Mouse (Mus musculus) inflammation-experienced regulatory T-cells, adult 6 months (primary cell): Measurements from ENCODE around the gene Slc24a4. TPM values are rescaled to one million over a fixed set of nuclear protein-coding genes. Genes with fewer than 3 reads are reported as not detected.
"Not testable (repeated sequence)": the region's sequence is repeated elsewhere in the genome, so short reads cannot be mapped to it uniquely, and the experiment has no call there.

Experiments used
- ATAC-seq: one replicate; pipeline ENCODE4 v1.8.0; 2017
- polyA plus RNA-seq, 3 experiments: library from polyadenylated mRNA; unstranded; fragments of 100-300 nt; shearing (Covaris generic); gene quantifications; one replicate each; pipeline ENCODE4 v1.2.1; 2017

Gene Slc24a4
- polyA plus RNA-seq, 3 experiments from 2014 or later = not detected

DNA sequence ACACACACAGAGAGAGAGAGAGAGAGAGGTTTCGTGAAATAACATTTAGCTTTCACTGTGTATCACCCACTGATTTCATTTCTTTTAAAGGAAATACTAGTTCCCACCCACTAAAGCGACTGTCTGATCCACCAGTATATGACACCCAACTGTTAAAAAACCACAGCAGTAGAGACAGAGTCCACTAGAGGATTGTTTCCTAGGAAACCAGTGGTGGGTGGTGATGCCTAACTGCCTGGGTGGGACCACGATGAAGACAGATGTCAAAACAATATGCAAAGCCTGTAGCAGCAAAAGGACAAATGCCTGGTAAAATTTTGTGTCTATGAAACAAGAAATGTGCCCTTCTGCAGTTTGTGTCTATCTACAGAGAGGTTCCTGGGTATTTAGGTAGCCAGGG is 122.5 kb downstream of the Slc24a4 start:
- no peak for ATAC-seq

DNA sequence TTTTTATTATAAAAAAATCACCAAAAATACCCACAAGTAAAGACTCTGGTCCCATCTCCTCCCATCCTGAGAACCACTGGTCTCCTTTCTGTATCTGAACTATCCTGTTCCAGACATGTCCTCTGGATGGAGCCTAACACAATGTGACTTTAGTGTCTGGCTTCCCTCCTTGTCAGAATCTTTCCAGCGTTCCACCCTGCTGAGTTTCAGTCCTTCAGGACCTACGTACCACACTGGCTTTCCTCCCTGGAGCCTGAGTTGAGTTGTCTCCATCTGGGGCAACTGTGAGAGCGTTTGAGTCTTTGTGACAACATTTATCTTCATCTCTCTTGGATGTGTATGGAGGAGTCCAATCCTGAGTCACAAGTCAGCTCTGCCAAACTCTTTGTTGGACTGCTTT is 123.5 kb downstream of the Slc24a4 start:
- ATAC-seq = no peak

DNA sequence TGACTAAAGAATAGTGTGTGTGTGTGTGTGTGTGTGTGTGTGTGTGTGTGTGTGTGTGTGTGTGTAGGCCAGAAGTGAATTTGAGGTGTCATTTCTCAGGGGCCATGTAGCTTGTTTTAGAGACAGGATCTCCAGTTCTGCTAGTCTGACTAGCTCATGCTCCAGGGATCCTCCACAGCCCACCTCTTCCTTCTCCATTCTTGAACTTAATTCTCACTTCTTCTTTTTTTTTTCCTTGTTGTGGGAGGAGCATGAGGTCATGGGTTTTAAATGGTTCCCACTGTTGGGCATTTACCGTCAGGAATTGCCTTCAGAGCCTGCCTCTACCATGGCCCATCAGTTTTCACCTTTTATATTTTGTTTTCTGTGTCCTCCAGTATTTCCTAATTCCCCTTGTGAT is 124.0 kb downstream of the Slc24a4 start:
- ATAC-seq = no peak

DNA sequence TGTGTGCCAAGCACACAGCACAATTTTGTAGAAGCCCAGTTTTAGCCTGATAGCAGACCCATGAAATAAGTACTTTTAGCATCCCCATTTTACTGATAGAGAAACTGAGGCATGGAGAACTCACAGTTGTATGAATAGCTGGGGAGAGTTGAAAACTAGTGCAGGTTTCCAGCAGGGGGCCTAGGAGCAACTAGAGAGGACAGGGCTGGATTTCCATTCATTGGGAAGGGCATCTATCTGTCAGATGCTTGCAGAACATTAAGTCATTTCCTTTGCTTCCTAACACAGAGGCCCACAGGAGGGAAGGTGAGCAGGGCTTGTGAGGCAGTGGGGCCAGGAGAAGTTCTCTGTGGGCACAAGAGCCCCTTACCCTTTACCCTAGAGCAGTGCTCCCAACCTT is 126.5 kb downstream of the Slc24a4 start:
- no peak for ATAC-seq

DNA sequence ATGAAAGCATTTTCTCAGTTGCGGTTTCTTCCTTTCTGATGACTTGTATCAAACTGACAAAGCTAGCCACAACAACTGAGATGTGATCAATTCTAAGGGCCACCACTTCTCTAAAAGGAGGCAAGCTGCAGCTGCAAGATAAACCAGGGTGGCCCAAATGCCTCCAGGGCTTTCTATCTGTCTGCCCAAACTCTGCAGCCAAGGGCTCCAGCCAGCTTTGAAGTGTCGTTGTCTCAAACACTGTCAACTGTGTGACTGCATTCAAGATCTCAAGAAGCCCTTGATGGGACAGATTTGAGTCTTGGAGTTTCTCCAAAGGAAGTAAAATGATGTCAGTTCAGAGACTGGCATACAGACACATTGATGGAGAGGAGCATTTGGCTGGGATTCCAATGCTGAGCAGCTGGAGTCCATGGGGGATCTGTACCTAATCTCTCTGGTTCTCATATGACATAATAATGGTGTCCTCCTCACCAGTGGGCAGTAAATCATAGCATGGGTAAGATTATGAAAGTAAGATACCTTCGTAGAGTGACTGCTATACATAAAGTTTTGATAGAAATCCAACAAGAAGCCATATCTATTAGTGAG is 130.1 kb downstream of the Slc24a4 start:
- no peak for ATAC-seq

DNA sequence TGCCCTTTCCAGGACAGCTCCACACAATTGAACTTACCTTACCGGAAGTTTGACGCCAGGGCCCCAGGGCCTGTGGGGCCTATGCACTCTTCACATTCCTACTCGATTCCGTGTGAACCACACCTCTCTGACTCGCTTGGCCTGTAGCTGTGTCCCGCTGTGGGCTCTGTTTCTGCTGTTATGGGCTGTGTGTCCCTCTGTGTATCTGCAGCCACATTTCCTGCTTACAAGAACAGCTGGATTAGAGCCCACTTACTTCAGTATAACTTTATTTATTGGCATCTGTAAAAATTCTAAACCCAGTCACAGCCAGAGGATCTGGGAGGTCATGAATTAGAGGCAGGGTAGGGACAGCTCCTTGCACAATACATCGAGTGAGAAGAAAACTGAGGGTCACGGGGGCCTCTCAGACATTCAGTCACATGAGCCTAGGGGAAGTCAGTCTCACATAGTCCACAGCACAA is 133.4 kb downstream of the Slc24a4 start:
- no peak for ATAC-seq

DNA sequence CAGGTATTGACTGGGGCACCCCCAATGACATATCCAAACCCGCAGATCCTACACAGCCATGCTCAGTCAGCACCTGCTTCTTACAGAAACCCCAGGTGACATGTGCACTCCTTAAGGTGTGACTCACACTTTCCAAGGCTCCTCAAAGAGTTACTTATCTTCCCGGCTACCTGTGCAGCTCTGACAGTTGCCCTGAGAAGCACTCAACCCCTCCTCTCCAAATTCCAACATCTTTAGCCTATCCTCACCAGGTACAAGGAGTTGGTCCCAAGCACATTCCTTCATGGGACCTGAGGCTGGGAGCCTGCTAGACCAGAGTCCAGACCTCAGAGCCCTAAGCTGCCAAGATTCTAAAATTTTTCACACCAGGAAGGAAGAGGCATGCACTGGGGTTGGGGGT is 134.3 kb downstream of the Slc24a4 start:
- no peak for ATAC-seq

DNA sequence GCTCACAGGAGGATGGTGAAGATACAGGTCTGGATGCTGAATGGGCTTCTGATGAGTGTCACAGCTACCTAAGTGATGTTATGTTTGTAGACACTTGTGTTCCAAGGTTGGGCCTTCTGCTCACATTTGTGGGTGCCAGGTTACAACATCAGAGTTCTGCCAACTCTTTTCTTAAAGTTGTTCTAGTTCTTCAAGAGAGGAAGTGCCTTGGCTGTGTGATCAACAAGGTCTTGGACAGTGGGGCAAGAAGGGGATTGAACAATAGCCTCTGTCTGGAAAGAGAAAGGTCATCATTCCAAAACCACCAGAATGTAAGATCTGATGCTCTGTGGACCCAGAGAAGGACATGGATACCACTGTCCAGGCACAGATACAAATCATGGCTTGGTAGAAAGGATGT is 134.7 kb downstream of the Slc24a4 start:
- ATAC-seq = no peak

DNA sequence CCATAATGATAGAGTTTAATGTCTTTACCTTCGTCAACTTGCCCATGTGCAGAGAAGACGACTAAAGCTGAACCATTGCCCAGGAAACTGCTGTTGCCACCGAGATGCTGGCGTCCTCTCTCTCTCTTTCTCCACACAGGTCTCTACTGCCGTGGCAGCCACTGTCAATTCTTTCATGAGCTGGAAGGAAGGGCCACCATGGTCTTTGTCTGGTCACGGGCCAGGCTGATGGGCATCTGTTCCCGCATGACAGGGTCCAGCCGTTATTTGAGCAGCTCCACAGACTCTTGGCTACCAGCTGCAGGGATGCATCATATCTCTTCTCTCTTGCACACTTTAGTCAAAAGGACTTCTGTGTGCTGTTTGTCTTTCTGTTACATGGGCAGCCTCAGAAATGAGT is 137.9 kb downstream of the Slc24a4 start:
- ATAC-seq = no peak

DNA sequence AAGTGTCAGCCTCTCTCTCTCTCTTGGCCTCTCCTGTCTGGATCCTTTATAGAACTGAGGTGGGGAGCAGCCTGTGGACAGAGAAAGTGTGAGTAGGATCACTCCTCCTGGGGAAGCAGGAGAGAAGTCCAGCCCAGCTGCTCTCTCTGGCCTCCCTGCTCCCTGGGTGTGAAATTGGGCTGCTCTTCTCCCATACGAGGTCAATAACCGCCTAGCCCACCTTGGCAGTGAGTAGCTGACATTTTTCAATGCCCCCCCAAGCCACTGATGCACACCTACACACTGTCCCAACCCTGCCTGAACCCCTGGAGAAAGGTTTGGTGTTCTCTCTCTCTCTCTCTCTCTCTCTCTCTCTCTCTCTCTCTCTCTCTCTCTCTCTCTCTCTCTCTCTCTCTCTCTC is 140.6 kb downstream of the Slc24a4 start:
- no peak for ATAC-seq

DNA sequence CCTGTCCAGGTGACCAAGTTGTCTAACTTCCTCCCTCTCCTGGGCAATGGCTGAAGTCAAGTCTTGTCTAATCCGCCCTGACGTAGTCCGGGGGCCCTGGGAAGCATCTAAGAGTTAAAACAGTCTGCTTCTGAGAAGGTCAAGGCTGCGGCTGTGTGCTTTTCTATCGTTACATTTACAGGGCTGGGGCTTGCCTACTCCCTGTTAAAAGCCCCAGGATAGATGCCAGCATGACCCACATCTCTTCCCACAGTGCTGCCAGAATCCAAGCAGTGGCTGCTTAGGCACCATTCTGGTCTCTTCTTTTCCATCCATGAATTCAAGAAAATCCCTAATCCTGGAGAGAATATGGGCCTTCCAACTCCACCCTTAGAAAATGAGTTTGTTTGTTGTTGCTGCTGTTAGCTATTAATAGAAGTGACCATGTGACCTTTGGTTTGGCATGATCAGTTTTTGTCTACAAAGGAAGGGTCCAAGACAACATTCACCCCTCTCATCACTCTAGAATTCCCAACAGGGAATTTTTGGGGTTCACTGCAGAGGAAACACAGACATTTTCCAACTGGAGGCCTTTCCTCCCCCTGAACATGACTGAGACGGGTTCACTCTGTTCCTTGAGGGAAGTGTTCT is 142.4 kb downstream of the Slc24a4 start:
- no peak for ATAC-seq

DNA sequence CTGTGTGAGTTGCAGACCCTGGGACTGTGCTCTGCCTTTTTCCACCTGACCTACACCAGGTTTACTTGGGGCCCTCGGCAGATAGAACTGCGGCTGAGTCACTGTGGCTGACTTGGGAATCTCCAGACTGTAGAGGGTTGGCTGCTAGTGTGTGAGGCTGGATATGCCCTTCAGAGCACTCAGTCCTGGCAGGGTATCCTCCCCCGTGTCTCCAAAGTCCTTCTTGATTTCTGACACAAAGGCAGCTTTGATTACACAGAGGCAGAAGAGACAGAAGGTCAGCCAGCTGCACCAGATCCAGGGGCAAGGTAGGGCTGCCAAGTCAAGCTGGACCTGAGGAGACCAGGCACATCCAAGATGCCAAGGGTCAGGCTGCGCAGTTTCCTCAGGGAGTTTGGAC is 142.9 kb downstream of the Slc24a4 start:
- no peak for ATAC-seq

DNA sequence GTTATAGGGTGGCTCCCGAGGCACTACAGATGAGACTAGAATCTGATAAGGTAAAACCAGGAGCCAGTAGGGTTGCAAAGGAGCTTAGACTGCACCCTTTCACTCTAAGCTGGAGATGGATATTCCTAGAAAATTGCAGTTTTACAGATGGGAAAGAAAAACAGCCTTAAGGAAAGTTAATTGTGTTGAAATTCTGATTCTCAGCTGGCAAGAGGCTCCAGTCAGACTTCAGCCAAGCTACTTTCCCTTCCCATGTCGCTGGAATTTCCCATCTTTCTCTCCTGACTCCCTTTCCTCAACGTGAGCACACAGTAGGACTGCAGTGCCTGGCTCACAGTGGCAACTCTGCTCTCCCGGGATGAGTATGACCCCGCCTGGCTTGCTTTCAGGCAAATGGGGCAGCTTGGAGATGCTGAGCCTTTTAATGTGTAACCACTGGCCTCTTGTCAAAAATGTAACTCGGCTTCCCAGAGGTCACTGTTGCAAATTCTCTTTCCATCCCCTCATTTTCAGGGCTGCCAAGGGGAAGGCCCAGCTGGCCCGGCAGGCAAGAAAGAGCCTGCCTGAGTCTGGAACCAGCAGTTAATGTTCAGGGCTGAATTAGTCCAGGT is 147.4 kb downstream of the Slc24a4 start:
- ATAC-seq = no peak

DNA sequence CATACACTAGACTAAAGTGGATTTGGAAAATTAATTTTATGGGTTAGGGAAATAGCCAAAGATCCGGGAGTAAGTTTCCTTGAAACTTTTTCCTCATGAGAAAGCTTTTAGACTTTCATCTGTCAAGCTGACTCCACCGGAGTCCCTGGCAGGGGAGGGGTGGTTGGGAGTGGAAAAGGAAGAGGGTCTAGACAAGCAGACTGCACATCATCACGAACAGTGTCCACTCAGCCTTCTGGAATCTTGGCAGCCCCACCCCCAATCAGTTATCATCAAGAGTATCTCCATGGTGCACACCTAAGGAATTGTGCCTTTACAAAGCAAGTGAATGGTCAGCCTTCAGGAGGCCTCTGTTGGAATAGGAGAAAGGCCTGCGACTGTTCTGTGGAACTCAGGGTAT is 151.8 kb downstream of the Slc24a4 start:
- ATAC-seq = not testable (repeated sequence)

DNA sequence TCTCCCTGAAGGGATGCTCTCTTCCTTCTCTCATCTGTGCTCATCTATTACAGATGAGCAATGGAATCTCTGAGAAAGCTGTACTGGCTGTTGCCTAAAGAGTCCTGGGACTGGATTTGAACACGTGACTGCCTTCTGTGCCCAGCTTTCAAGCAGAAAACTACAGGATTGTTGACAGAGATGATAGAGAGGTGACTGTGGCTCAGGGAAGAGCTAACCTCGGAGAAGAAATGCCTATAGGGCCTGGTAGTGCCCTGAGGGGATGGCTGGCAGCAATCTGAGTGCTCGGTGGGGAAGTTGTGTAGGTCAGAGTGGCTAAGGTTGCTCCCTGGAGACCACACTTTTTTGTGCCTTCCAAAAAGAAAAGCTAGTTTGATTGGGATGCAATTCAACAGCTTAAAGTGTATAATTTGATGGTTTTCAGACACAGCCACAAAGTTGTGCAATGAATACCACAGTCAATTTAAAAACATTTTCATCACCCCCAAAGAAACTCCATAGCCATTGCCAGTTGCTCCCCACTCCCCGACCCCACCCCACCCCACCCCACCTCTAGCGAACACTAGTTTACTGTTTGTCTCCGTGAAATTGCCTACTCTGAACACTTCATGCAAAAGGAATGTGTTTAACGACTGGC is 152.5 kb downstream of the Slc24a4 start:
- ATAC-seq = no peak

DNA sequence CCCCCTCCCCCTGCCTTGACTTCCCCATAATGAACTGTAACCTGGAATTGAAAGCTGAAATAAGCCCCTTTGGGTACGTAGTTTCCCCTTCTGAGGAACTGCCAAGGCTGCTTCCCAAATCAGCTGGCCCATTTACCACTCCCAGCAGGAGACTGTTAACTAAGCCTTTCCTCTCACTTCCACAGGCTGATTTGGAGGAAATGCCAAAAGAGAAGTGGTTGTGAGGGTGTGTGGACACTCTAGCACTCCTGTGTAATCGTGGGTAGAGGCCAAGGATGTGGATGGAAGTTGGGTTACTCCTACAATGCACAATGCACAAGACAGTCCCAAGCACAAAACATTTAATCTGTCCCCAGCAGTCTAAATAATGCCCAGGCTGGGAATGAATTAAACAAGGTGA is 153.6 kb downstream of the Slc24a4 start:
- peak; percentile 7 for ATAC-seq

DNA sequence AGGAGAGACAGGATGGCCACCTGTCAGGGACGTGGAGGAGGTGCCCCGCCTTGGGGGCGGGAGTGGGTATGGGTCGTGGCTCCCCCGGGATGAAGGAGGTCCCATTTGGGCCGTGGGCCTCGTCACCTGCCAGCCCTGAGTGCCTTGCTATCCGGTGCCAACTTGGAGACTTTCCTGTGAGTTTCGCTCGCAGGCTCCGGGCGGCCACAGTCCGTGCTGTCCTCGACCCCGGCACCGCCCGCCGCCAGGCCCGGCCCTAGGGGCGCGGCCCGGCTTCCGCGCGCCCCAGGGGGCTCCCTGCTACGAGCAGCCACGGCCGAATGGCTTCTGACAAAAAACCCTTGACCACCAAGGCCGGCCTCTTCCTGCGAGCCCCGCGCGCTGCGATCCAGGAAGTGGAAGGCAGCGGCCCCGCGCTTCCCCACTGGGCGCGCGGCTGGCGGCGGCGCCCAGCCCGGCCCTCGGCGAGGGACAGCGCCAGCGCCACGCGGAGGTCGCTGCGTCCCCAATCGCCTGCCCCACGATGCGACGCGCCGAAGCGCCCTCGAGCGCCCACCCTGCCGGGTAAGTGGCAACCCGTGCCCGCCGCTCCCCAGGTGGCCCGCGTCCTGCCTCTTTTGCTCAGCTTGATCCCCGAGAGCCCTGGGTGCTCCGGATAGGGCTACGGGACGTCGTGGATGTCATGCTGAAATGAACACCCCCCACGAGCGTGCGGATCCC is 154.4 kb downstream of the Slc24a4 start, which contains the start of gene Rin3:
TSS of gene Rin3 (plus strand) at position 286 of the 720 bp plus-strand sequence.
- ATAC-seq = peak; percentile 71

DNA sequence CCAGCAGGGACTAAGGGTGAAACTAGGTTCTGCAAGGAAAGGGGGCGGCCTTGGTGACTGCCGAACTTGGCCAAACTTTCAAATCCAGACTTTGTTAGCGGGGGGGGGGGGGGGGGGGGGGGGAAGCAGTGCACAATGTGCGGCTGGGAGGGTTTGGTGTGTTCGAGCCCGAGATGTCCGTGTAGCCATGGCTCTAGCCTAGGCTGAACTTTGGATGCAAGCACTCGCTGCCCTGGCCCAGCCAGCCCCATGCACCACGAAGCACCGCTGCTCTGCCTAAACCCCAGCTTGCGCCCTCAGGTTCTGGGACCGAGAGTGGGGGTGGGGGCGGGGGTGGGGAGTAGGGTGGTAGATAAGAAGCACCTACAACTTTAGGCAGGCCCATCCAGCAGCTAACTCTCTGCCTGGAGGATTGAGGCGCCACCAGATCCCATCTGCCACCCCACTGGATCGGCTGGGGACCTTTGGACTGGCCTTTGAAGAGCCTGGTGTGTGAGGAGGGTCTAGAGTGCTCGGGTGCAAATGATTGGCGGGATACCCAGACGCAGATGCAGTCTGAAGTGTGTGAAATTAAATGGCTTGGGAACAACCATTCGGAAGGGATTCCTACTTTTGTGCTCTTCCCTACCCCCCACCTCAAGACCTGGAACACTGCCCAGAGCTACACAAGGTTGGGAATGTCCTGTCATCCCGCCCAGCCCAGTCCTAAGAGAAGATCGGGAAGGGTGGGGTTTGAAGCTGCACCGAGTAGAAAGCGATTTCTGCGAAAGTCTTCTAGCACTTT is 155.1 kb downstream of the Slc24a4 start:
- ATAC-seq = no peak

DNA sequence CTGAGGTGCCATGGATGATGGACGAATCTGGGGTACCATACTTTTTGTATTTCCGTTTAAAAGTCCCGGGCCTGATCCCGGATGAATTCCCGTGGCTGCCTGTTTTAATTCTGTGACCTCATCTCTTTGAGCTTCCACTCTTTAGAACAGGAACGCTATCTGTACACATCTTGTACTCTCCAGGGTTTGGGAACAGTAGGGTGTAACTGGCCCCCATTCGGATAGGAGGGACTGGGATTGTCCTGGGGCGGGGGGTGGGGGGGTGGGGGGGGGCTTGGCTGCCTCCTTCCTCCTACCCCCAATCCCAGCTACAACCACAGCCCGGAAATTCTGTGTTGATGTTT is 155.7 kb downstream of the Slc24a4 start:
- ATAC-seq = no peak

DNA sequence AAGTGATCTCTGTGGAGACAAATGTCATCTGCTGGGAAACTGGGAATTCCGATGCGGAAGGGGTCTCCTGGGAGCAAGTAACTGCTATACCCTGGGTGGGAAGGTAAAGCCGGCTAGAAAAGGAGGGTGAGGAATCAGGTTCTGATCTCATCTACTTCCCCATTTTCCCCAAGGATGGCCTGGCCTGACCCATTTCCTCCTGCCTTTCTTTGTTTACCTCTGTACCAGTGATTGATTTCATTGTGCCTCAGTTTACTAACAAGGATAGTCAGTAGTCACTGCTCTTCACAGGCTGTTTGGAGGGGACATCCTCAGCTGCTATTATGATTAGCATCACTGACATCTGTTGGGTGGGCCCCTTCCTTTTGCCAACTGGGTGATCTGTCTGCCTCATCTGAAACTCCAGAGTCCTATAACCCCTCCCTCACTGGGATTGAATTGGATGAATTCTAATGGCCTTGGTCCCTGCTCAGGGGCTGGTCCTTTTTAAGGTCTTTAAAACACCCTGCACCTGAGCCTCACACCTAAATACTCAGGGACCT is 156.2 kb downstream of the Slc24a4 start:
- no peak for ATAC-seq

DNA sequence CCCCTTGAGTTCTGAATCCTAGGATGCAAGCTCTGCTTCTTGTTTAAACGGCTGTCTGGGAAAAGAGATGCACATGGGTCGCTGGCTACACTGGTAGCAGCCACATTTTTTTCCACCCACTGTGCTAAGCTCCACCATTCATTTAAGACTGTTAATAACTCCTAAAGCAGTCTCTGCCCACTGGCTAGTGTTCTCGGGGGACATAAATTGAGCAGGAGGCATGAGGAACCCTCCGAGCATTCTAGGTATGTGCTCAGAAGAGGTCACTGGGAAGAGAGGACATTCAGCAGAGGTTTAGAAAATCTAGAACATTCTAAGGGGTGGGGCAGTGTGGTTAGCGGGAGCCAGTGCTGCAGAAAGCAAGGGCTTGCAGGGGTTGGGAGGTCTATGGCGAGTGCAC is 156.8 kb downstream of the Slc24a4 start:
- ATAC-seq = no peak

DNA sequence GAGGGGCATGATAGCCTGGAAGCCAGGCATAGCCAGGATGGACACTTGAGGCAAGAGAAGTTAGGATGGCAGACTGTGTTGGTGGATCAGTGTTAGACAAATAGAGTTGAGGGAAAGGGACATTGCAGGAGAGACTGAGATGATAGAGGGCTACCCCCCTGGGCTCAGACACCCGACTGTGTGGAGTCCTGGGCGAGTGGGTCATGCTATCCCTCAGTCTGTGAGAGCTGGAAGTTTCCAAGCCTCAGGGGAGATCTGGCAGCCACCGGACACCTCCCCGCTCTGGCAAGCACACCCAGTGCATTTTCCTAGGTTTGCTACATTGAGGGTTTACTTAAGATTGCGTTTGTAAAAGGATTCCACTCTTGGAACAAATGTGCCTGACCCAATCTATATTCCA is 157.2 kb downstream of the Slc24a4 start:
- no peak for ATAC-seq
